Mouse (Mus musculus) forebrain, embryonic 15.5 days (tissue): ENCODE results near the gene Spata31d1a. TPM values are rescaled to one million over a fixed set of nuclear protein-coding genes. Genes with fewer than 3 reads are reported as not detected.

Source experiments
- ATAC-seq: fragments of 200-750 bp; cut with Nextera tagmentation; replicated peaks from 2 replicates; pipeline ENCODE4 v1.8.0; 2017; ENCODE audit warnings: mild to moderate bottlenecking, moderate TSS enrichment, moderate library complexity
- H3K27ac ChIP-seq: fragments of 300-500 bp; sonication (generic); replicated peaks from 2 replicates; pipeline ENCODE4 v1.5.1; 2015; ENCODE audit warnings: mild to moderate bottlenecking, inconsistent platforms
- H3K27me3 ChIP-seq: fragments of 300-500 bp; sonication (generic); 2 replicates; pipeline ENCODE4 v1.6.1; 2015; ENCODE audit warnings: inconsistent platforms
- H3K36me3 ChIP-seq: fragments of 300-500 bp; sonication (generic); 2 replicates; pipeline ENCODE4 v1.6.1; 2015; ENCODE audit warnings: mild to moderate bottlenecking, inconsistent platforms
- H3K4me1 ChIP-seq: fragments of 300-500 bp; sonication (generic); 2 replicates; pipeline ENCODE4 v1.6.1; 2015; ENCODE audit warnings: inconsistent platforms
- H3K4me2 ChIP-seq: fragments of 300-500 bp; sonication (generic); replicated peaks from 2 replicates; pipeline ENCODE4 v1.6.1; 2015; ENCODE audit warnings: mild to moderate bottlenecking, inconsistent platforms
- H3K4me3 ChIP-seq: fragments of 300-500 bp; sonication (generic); 2 replicates; pipeline ENCODE4 v1.5.1; 2015; ENCODE audit warnings: mild to moderate bottlenecking, inconsistent platforms
- H3K9ac ChIP-seq: fragments of 300-500 bp; sonication (generic); replicated peaks from 2 replicates; pipeline ENCODE4 v1.6.1; 2015; ENCODE audit warnings: mild to moderate bottlenecking, inconsistent platforms
- H3K9me3 ChIP-seq: fragments of 300-500 bp; sonication (generic); 2 replicates; pipeline ENCODE4 v1.6.1; 2016; ENCODE audit warnings: inconsistent platforms
- WGBS: fragments of 180-500 bp; shearing (Covaris S2); methylation state at CpG from one replicate; pipeline ENCODE4 v1.1.7; 2015; ENCODE audit warnings: mixed read lengths; 5-methylcytosine and 5-hydroxymethylcytosine counted together
- polyA plus RNA-seq: library from polyadenylated mRNA; unstranded; fragments of >200 nt; fragmentation: Nextera tagmentation; extraction: Ambion mirVana; gene quantifications from 2 replicates; pipeline ENCODE4 v1.2.1, GENCODE M21; 2015

Gene Spata31d1a
- polyA plus RNA-seq, 1 experiment from 2014 or later: 0.15 TPM

- Histone ChIP-seq H3K36me3 (peaks cover 31% of the 10 kb centered on the region; the same call in 1 of the 2 replicates), H3K27ac (no peak overlapping the region), H3K9me3 (no peaks in the 10 kb centered on the region), H3K4me3 (no peak overlapping the region), H3K27me3 (no peaks in the 10 kb centered on the region), H3K4me2 (no peak overlapping the region), H3K9ac (no peak overlapping the region), H3K4me1 (peaks cover 15% of the 10 kb centered on the region)
- 92% methylated on average over 8 of the region's 8 CpGs for WGBS
- no peak for ATAC-seq
Observed at GRCm38 (mm10) chr13:59661387-59661786, 48.7 kb downstream of the Spata31d1a start.

- Histone ChIP-seq H3K4me2 (no peak overlapping the region), H3K27me3 (no peaks in the 10 kb centered on the region), H3K9me3 (no peaks in the 10 kb centered on the region), H3K9ac (no peak overlapping the region), H3K4me1 (peaks cover 17% of the 10 kb centered on the region), H3K36me3 (peaks cover 31% of the 10 kb centered on the region; the same call in 1 of the 2 replicates), H3K27ac (no peak overlapping the region), H3K4me3 (no peak overlapping the region)
- ATAC-seq: no peak
- WGBS: 96% methylated on average over 3 of the region's 3 CpGs
Observed at GRCm38 (mm10) chr13:59660371-59660770, 49.8 kb downstream of the Spata31d1a start.

DNA sequence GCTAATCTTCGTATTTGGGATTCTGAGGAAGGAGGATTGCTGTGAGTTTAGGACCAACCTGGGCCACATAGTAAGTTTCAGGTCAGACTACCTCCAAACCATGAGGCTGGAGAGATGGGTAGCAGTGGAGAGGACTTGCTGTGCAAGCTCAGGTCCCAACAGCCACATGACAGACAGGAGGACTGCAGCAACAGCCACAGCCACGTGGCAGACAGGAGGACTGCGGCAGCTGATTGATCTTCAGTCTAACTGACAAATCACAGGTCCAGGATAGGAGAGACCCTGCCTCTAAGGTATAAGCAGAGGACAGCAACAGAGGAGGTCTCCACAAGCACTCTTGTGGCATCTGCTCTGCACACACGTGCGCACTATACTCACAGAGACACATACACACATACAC lies 52.3 kb downstream of the Spata31d1a start:
- Histone ChIP-seq H3K36me3 (peaks cover 14% of the 10 kb centered on the region; the same call in 1 of the 2 replicates), H3K9ac (no peak overlapping the region), H3K4me2 (no peak overlapping the region), H3K9me3 (no peaks in the 10 kb centered on the region), H3K27me3 (no peaks in the 10 kb centered on the region), H3K4me1 (peaks cover 25% of the 10 kb centered on the region), H3K27ac (peak overlapping the region; percentile 83), H3K4me3 (no peak overlapping the region)
- no peak for ATAC-seq
- 87% methylated on average over 5 of the region's 5 CpGs for WGBS

DNA sequence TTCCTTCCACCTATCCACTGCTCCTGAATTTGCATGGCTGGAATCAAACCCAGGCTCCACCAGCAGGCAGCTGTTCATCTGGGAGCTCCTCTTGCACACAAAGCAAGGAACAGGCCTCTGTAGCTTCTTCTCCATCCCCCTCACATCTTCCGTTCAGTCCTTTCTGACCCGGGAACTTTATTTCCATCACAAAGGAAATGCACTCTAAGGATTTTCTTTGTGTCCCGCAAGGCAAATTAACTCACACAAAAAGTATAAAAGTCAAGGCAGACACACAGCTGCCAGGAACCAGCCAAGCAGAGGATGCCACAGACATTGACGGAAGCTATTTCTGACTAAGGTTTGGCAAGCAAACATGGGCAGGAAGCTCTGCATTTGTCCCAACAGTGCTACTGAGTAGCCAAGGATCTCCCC lies 53.1 kb downstream of the Spata31d1a start:
- no peak overlapping the region for H3K9ac ChIP-seq
- H3K4me1 ChIP-seq: peaks cover 33% of the 10 kb centered on the region
- no peak overlapping the region for H3K4me3 ChIP-seq
- H3K27me3 ChIP-seq: no peaks in the 10 kb centered on the region
- WGBS: under 1% methylated on average over 4 of the region's 4 CpGs
- no peaks in the 10 kb centered on the region for H3K9me3 ChIP-seq
- 0 out of 2 replicates have a peak, but pooled peaks have one; percentile 46 for ATAC-seq
- peaks cover 14% of the 10 kb centered on the region; the same call in 1 of the 2 replicates for H3K36me3 ChIP-seq
- H3K27ac ChIP-seq: peak overlapping the region; percentile 83
- no peak overlapping the region for H3K4me2 ChIP-seq

DNA sequence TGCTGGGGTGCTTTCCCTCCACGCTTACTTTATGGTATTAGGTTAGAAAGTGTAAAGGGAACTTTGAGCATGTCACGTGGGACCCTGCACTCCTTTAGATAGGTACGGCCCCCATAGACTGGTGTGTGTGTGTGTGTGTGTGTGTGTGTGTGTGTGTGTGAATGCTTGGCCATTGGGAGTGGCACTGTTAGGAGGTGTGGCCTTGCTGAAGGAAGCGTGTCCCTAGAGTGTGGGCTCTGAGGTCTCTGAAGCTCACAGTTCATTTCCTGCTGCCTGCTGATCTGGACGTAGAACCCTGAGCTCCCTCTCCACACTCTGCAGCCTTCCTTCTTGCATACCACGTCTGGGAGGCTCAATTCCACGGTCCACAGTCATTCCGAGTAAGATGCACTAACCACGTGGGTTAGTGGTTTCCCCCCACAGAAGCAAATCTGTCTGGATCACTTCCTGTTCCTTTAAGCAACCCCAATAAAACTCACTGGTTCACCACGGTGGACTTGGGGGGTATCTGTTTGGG lies 53.8 kb downstream of the Spata31d1a start:
- H3K4me3 ChIP-seq: no peak overlapping the region
- H3K4me2 ChIP-seq: no peak overlapping the region
- H3K4me1 ChIP-seq: peaks cover 34% of the 10 kb centered on the region
- ATAC-seq: no peak
- no peaks in the 10 kb centered on the region for H3K27me3 ChIP-seq
- peak overlapping the region; percentile 83 for H3K27ac ChIP-seq
- WGBS: 75% methylated on average over 10 of the region's 10 CpGs
- no peaks in the 10 kb centered on the region for H3K9me3 ChIP-seq
- H3K36me3 ChIP-seq: peaks cover 8% of the 10 kb centered on the region; the same call in 1 of the 2 replicates
- H3K9ac ChIP-seq: no peak overlapping the region

GRCm38 (mm10) chr13:59655718-59656315 lies 54.3 kb downstream of the Spata31d1a start:
- Histone ChIP-seq H3K27ac (peak overlapping the region; percentile 83), H3K9ac (no peak overlapping the region), H3K36me3 (peaks cover 7% of the 10 kb centered on the region; the same call in 1 of the 2 replicates), H3K4me2 (no peak overlapping the region), H3K4me1 (peaks cover 34% of the 10 kb centered on the region), H3K4me3 (no peak overlapping the region), H3K9me3 (no peaks in the 10 kb centered on the region), H3K27me3 (no peaks in the 10 kb centered on the region)
- 91% methylated on average over 15 of the region's 15 CpGs for WGBS
- no peak for ATAC-seq

- Histone ChIP-seq H3K9ac (no peak overlapping the region), H3K4me1 (peaks cover 34% of the 10 kb centered on the region), H3K9me3 (no peaks in the 10 kb centered on the region), H3K4me3 (no peak overlapping the region), H3K36me3 (peaks cover 9% of the 10 kb centered on the region; the same call in 1 of the 2 replicates), H3K27ac (no peak overlapping the region), H3K27me3 (no peaks in the 10 kb centered on the region), H3K4me2 (no peak overlapping the region)
- no peak for ATAC-seq
- 92% methylated on average over 5 of the region's 5 CpGs for WGBS
Observed at GRCm38 (mm10) chr13:59654465-59654864, 55.7 kb downstream of the Spata31d1a start.

DNA sequence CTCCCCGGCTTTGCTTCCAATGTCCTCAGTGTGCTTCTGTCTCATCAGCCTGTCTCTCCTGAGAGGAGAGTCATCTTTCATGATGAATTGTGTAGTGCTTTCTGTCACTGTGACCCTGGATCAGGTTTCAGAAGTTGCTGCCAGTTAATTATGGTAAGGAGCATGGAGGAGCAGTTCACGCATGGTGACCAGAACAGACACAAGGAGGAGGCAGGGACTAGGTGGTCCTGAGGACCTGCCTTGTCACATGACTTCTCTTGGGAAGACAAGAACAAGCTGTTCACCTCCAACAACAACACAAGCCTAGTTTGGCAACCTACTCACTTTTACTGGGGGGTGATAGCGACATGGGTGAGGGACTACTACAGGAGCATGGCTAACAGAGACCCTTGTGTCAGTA lies 57.0 kb downstream of the Spata31d1a start:
- no peak for ATAC-seq
- Histone ChIP-seq H3K27ac (peak overlapping the region; percentile 67), H3K27me3 (no peaks in the 10 kb centered on the region), H3K36me3 (peaks cover 17% of the 10 kb centered on the region), H3K9me3 (no peaks in the 10 kb centered on the region), H3K9ac (no peak overlapping the region), H3K4me2 (no peak overlapping the region), H3K4me1 (peaks cover 34% of the 10 kb centered on the region), H3K4me3 (no peak overlapping the region)
- WGBS: 69% methylated on average over 3 of the region's 3 CpGs

DNA sequence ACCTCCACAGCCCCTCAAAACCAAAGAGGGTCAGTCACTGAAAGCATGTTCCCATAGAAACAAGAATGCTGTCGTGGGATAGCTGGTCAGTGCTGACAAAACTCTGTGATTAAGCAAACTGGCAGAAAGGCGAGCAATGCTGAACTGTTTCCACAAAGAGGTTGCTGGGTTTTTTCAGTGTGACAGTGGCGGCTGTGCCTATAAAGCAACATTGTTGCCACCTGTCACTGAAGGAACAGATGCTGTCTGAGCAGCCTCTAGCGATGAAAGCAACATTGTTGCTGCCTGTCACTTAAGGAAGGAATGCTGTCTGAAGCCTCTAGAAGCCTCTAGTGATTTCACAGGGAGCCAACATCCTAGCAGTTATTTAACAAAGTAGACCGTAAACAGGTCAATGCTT lies 57.5 kb downstream of the Spata31d1a start:
- no peaks in the 10 kb centered on the region for H3K27me3 ChIP-seq
- H3K36me3 ChIP-seq: peaks cover 16% of the 10 kb centered on the region
- peaks cover 31% of the 10 kb centered on the region for H3K4me1 ChIP-seq
- WGBS: 32% methylated on average over 5 of the region's 5 CpGs
- 0 out of 2 replicates have a peak, but pooled peaks have one; percentile 44 for ATAC-seq
- H3K4me2 ChIP-seq: no peak overlapping the region
- H3K27ac ChIP-seq: peak overlapping the region; percentile 67
- H3K9me3 ChIP-seq: no peaks in the 10 kb centered on the region
- no peak overlapping the region for H3K4me3 ChIP-seq
- H3K9ac ChIP-seq: no peak overlapping the region

Other genes starting within 250 kb of the Spata31d1a start
- gene Agtpbp1, start 125.1 kb downstream of the Spata31d1a start, polyA plus RNA-seq: 50.8 and 52.3 TPM in 2 replicates
- 157 and 161 TPM in 2 replicates for gene Naa35, start 125.1 kb downstream of the Spata31d1a start, polyA plus RNA-seq
- gene Golm1, start 34.5 kb downstream of the Spata31d1a start, polyA plus RNA-seq: 48.2 and 48.6 TPM in 2 replicates
- not detected in 2 replicates for gene 4921517D22Rik, start 16.2 kb downstream of the Spata31d1a start, polyA plus RNA-seq
- gene Spata31d1b, start 2.0 kb upstream of the Spata31d1a start, polyA plus RNA-seq: not detected in 2 replicates
- not detected in 2 replicates for gene Spata31d1d, start 21.4 kb upstream of the Spata31d1a start, polyA plus RNA-seq
- 0.39 TPM in 1 of 2 replicates, not detected in the other for gene 1700014D04Rik, start 36.4 kb upstream of the Spata31d1a start, polyA plus RNA-seq
- 129 and 146 TPM in 2 replicates for gene Isca1, start 59.5 kb upstream of the Spata31d1a start, polyA plus RNA-seq
- not detected in 2 replicates for gene Gm49354, start 71.9 kb upstream of the Spata31d1a start, polyA plus RNA-seq
- 54.9 and 58.9 TPM in 2 replicates for gene Tut7, start 112.8 kb upstream of the Spata31d1a start, polyA plus RNA-seq